Mouse (Mus musculus) stomach, postnatal 0 days (tissue): ENCODE measurements around the gene Gm42372.

ENCODE experiments used
- CTCF ChIP-seq: IDR thresholded peaks from 2 replicates; pipeline ENCODE4 v1.5.1; 2016; ENCODE audit warnings: antibody characterized with exemption, low read depth, mild to moderate bottlenecking, moderate library complexity
- EP300 ChIP-seq: optimal IDR thresholded peaks from 2 replicates; pipeline ENCODE3; 2016; ENCODE audit warnings: antibody characterized with exemption

- TF ChIP-seq CTCF (no peak), EP300 (no peak)
These were observed 4.3 kb upstream of the Gm42372 start for GRCm38 (mm10) chr7:16978593-16978992.
